8 mouse cellular contexts compared by ENCODE assay signal in the genomic region with DNA sequence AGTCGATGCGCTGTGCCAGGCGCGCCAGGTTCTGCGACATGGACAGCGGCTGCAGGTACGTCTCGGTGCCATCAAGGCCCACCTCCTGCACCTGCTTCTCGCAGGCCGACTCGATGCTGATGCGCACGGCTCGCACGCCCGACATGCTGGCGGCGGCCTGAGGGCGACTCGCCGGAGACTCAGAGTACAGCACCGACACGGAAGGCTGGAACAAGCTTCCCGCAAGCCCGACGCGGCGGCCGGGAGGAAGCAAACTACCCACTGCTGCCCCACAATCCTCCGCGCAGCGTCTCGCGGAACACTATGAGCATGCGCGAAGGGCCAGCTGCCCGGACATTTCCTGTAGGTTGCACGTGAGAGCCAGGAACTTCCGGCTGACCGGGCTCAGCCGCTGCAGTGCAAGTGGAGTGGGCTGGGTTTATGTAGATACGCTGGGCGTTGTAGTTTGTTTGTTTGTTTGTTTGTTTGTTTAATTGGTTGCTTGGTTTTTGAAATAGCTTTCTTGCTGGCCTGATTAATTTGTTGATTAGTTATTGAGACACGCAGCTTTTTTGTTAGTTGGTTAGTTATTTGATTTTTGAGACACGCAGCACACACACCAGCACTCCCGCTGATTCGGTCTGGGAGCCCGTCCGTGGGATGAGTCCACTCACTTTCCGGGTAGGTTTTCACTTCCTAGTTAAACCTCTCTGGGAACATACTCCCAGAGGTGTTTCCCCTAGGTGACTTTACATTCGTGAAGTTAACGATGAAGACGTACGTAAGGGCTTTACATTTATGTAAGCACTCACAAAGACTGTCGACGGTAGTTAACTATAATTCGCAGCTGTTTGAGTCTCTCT. TPM values are rescaled to one million over a fixed set of nuclear protein-coding genes. Genes with fewer than 3 reads are reported as not detected.
DNase-seq lines count a peak whose midpoint lies in the region; ATAC-seq lines count a peak whose summit lies in the region.

A gene (minus strand): TSS at position 283 of the 842 bp plus-strand sequence.

- no peaks in the 10 kb centered on the region for H3K9me3 ChIP-seq in heart, embryonic 14.5 days (ENCODE audit: control insufficient read depth, low read length)
- no peaks in the 10 kb centered on the region for H3K9me3 ChIP-seq in liver, embryonic 13.5 days (replicated peaks)
- no peaks in the 10 kb centered on the region for H3K9me3 ChIP-seq in stomach, embryonic 16.5 days (replicated peaks; ENCODE audit: control insufficient read depth, low read length)

- H3K36me3 ChIP-seq in heart, embryonic 14.5 days (ENCODE audit: control insufficient read depth, insufficient read depth, low read length) = peaks cover 27% of the 10 kb centered on the region
- peaks cover 20% of the 10 kb centered on the region for H3K36me3 ChIP-seq in liver, embryonic 13.5 days
- 0 out of 2 replicates have a peak, but pooled peaks cover 5% of the 10 kb centered on the region for H3K36me3 ChIP-seq in stomach, embryonic 16.5 days (ENCODE audit: control insufficient read depth, insufficient read depth, low read length)

- DNase-seq in c-Kit-negative CD71-positive TER-119-positive erythroid progenitor cells, embryonic 14.5 days (ENCODE audit: low read depth, low spot score) = peak; percentile 87
- peak; percentile 86 for DNase-seq in fibroblast of lung, adult 2 months (ENCODE audit: low read depth)
- peak; percentile 96 for DNase-seq in kidney, postnatal 14 days
- peak; percentile 91 for DNase-seq in liver, embryonic 13.5 days
- peak; percentile 95 for DNase-seq in neural tube, embryonic 10.5 days (ENCODE audit: extremely low spot score, low spot score)

- ATAC-seq in CD4-positive, CD25-positive, alpha-beta regulatory T cell, adult 4 months = peak; percentile 93
- peak; percentile 93 for ATAC-seq in heart, embryonic 14.5 days (ENCODE audit: insufficient number of reproducible peaks, insufficient read depth, low FRiP score, low read depth)
- peak; percentile 95 for ATAC-seq in liver, embryonic 13.5 days (ENCODE audit: low read depth)
- peak; percentile 95 for ATAC-seq in stomach, embryonic 16.5 days (ENCODE audit: insufficient read depth, low FRiP score)

- H3K27me3 ChIP-seq in heart, embryonic 14.5 days (ENCODE audit: control insufficient read depth, insufficient read depth, low read length) = no peaks in the 10 kb centered on the region
- H3K27me3 ChIP-seq in liver, embryonic 13.5 days = no peaks in the 10 kb centered on the region
- no peaks in the 10 kb centered on the region for H3K27me3 ChIP-seq in stomach, embryonic 16.5 days (ENCODE audit: control insufficient read depth, insufficient read depth, low read length)

- H3K4me1 ChIP-seq in heart, embryonic 14.5 days (ENCODE audit: control insufficient read depth in 2 of 2, insufficient read depth in 2 of 2, low read length in 2 of 2) = peaks cover 2 to 13% of the 10 kb centered on the region in 2 experiments; a peak in 3 of 4 replicates
- peaks cover 39% of the 10 kb centered on the region for H3K4me1 ChIP-seq in liver, embryonic 13.5 days (replicated peaks)
- peaks cover 11% of the 10 kb centered on the region for H3K4me1 ChIP-seq in stomach, embryonic 16.5 days (ENCODE audit: control insufficient read depth, insufficient read depth, low read length)

- 2% methylated on average over 57 of the region's 57 CpGs for WGBS in heart, embryonic 14.5 days
- 2% methylated on average over 57 of the region's 57 CpGs for WGBS in liver, embryonic 13.5 days (ENCODE audit: insufficient replicate concordance)
- 1% methylated on average over 57 of the region's 57 CpGs for WGBS in stomach, embryonic 16.5 days

- H3K4me3 ChIP-seq in heart, embryonic 14.5 days (ENCODE audit: control insufficient read depth in 1 of 2, insufficient read depth in 1 of 2, low read depth in 1 of 2, low read length in 2 of 2) = peak within 1 kb of the TSS; percentile 83 to 88
- H3K4me3 ChIP-seq in liver, embryonic 13.5 days (replicated peaks) = peak within 1 kb of the TSS; percentile 96
- H3K4me3 ChIP-seq in stomach, embryonic 16.5 days (replicated peaks; ENCODE audit: low read length) = peak within 1 kb of the TSS; percentile 97

- peak within 1 kb of the TSS; percentile 74 to 84 for H3K27ac ChIP-seq in heart, embryonic 14.5 days (replicated peaks in 1 of 2; ENCODE audit: control insufficient read depth in 1 of 2, insufficient read depth in 1 of 2, low read depth in 2 of 2, low read length in 2 of 2)
- peak within 1 kb of the TSS; percentile 84 for H3K27ac ChIP-seq in liver, embryonic 13.5 days
- H3K27ac ChIP-seq in stomach, embryonic 16.5 days (ENCODE audit: low read length) = peak within 1 kb of the TSS; percentile 93

- H3K9ac ChIP-seq in heart, embryonic 14.5 days (ENCODE audit: low read length) = peak within 1 kb of the TSS; percentile 94
- peak within 1 kb of the TSS; percentile 95 for H3K9ac ChIP-seq in liver, embryonic 13.5 days
- H3K9ac ChIP-seq in stomach, embryonic 16.5 days (ENCODE audit: low read length) = peak within 1 kb of the TSS; percentile 98

- H3K4me2 ChIP-seq in heart, embryonic 14.5 days (ENCODE audit: low read length) = peak within 1 kb of the TSS; percentile 88
- peak within 1 kb of the TSS; percentile 83 for H3K4me2 ChIP-seq in liver, embryonic 13.5 days
- H3K4me2 ChIP-seq in stomach, embryonic 16.5 days (ENCODE audit: low read depth, low read length) = peak within 1 kb of the TSS; percentile 65

RNA-seq across cellular contexts. Expression of the gene that starts here (rescaled TPM):
- polyA plus RNA-seq in CD4-positive, CD25-positive, alpha-beta regulatory T cell, adult 4 months (2017; shearing (Covaris generic)) = 10 to 100 TPM; 22.7 to 23.9 TPM
- 20.5 and 25.8 TPM in 2 replicates for polyA plus RNA-seq in heart, embryonic 14.5 days (2014; fragmentation: Nextera tagmentation; extraction: Ambion mirVana)
- 20.0 and 25.1 TPM in 2 replicates for polyA plus RNA-seq in liver, embryonic 13.5 days (2015; fragmentation: Nextera tagmentation; extraction: Ambion mirVana)
- polyA plus RNA-seq in stomach, embryonic 16.5 days (2015; fragmentation: Nextera tagmentation; extraction: Ambion mirVana) = 24.8 and 26.8 TPM in 2 replicates

Comparison
In these comparisons a context has a peak if more than half of its experiments do, and no peak if none do; other contexts are left out.
1. Peak in every context shown above with its lines: DNase-seq, ATAC-seq, H3K4me3 ChIP-seq and H3K27ac ChIP-seq.